Mouse (Mus musculus): ENCODE data around the gene Pnpla7. TPM values are rescaled to one million over a fixed set of nuclear protein-coding genes. Genes with fewer than 3 reads are reported as not detected.

Gene Pnpla7
- polyA plus RNA-seq, 1 experiment, result 8.8 TPM

DNA sequence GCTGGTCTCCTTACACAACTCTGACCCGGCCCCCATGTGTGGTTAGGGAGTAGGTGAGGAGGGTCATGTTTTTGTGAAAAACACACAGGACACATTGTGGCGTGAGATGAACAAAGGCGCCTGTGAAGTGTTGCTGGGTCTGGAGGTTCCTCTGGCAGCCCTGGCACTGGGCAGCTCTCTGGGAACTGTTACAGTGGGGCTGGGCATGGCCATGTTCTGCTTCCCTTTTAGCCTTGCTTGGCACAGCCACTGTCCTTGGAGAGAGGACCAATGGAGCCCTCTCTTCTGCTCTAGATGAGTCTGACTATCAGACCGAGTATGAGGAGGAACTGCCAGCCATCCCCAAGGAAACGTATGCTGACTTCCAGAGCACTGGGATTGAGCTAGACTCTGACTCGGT, 77.3 kb downstream of the Pnpla7 start:
- H3K36me3 ChIP-seq (ENCODE audit: control insufficient read depth, insufficient read depth), result no peaks in the 10 kb centered on the region
- TF ChIP-seq E2F4 (IDR thresholded peaks at IDR 0.05; ENCODE audit: insufficient read depth), result no peak
- no peak for TF ChIP-seq TCF12 (IDR thresholded peaks at IDR 0.05; ENCODE audit: insufficient read depth, poor library complexity, severe bottlenecking)
- TF ChIP-seq CEBPB (IDR thresholded peaks at IDR 0.05; ENCODE audit: insufficient read depth, poor library complexity, severe bottlenecking), result no peak
- no peak for TF ChIP-seq MAX (IDR thresholded peaks at IDR 0.05; ENCODE audit: low read depth)
- TF ChIP-seq SRF (IDR thresholded peaks at IDR 0.05; ENCODE audit: control insufficient read depth, insufficient read length, low read depth), result no peak
- no peak for TF ChIP-seq POLR2AphosphoS2 (IDR thresholded peaks at IDR 0.05; ENCODE audit: insufficient read length, low read depth)
- TF ChIP-seq REST (IDR thresholded peaks at IDR 0.05; ENCODE audit: insufficient read depth, insufficient read length), result no peak
- TF ChIP-seq MYOG (IDR thresholded peaks at IDR 0.05; ENCODE audit: control insufficient read depth in 1 of 3, insufficient read depth in 1 of 3, insufficient read length in 2 of 3, low read depth in 2 of 3), result no peak
- no peak overlapping the region for H3K4me2 ChIP-seq (ENCODE audit: low read depth)

GRCm38 (mm10) chr2:25054221-25055067, 78.6 kb downstream of the Pnpla7 start, which contains the start of gene Nsmf:
Gene Nsmf (plus strand): TSS chr2:25054355.
- H3K4me2 ChIP-seq (ENCODE audit: low read depth), result peak within 1 kb of the TSS; percentile 94
- H3K36me3 ChIP-seq (ENCODE audit: control insufficient read depth, insufficient read depth), result no peaks in the 10 kb centered on the region
- H3ac ChIP-seq (ENCODE audit: control insufficient read depth, insufficient read length), result peak within 1 kb of the TSS; percentile 30
- H3K4me3 ChIP-seq, result peak within 1 kb of the TSS; percentile 70
- H3K79me2 ChIP-seq (ENCODE audit: control insufficient read depth, insufficient read depth), result peaks cover 6% of the 10 kb centered on the region
- no peaks in the 10 kb centered on the region for H3K27me3 ChIP-seq (ENCODE audit: control insufficient read depth, insufficient read depth, insufficient read length)
- TF ChIP-seq TCF3 (IDR thresholded peaks at IDR 0.05; ENCODE audit: insufficient read length, low read depth) (no peak), CEBPB (IDR thresholded peaks at IDR 0.05; ENCODE audit: insufficient read depth, poor library complexity, severe bottlenecking) (no peak), REST (IDR thresholded peaks at IDR 0.05; ENCODE audit: insufficient read depth, insufficient read length) (no peak), MYOG (IDR thresholded peaks at IDR 0.05; ENCODE audit: control insufficient read depth in 1 of 3, insufficient read depth in 1 of 3, insufficient read length in 2 of 3, low read depth in 2 of 3) (peak in 1 of 3 experiments; percentile 17), TCF12 (IDR thresholded peaks at IDR 0.05; ENCODE audit: insufficient read depth, poor library complexity, severe bottlenecking) (no peak), E2F4 (IDR thresholded peaks at IDR 0.05; ENCODE audit: insufficient read depth) (no peak), MAX (IDR thresholded peaks at IDR 0.05; ENCODE audit: low read depth) (no peak), POLR2A (IDR thresholded peaks at IDR 0.05; ENCODE audit: insufficient read length, low read depth) (peak; percentile 98), POLR2AphosphoS2 (IDR thresholded peaks at IDR 0.05; ENCODE audit: insufficient read length, low read depth) (peak; percentile 93), USF1 (IDR thresholded peaks at IDR 0.05; ENCODE audit: low read depth) (no peak), MYOD1 (IDR thresholded peaks at IDR 0.05; ENCODE audit: control insufficient read depth in 1 of 3, insufficient read length in 2 of 3, low read depth in 2 of 3) (peak in 1 of 3 experiments; percentile 10), SRF (IDR thresholded peaks at IDR 0.05; ENCODE audit: control insufficient read depth, insufficient read length, low read depth) (no peak)

More for the DNA sequence above, 77.3 kb downstream of the Pnpla7 start:
- peaks cover 6% of the 10 kb centered on the region for H3K79me2 ChIP-seq (ENCODE audit: control insufficient read depth, insufficient read depth)
- H3K4me3 ChIP-seq, result no peak overlapping the region
- H3K27me3 ChIP-seq (ENCODE audit: control insufficient read depth, insufficient read depth, insufficient read length), result no peaks in the 10 kb centered on the region
- H3ac ChIP-seq (ENCODE audit: control insufficient read depth, insufficient read length), result no peak overlapping the region

DNA sequence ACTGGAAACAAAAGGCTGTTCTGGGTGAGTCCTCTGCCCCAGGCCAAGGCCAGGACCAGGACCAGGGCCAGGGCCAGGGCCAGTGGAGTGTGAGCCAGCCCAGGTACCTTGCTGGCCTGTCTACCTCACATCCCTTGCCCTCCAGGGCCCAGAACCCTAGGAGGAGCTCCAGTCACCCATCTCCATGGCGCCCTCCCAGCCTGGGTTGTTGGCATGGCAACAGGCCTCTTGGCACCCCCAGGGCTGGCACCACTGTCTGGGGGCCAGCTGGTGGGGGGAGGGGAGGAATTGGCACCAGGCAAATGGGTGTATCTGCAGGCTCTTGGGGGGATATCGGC, 79.2 kb downstream of the Pnpla7 start:
- peak overlapping the region; percentile 94 for H3K4me2 ChIP-seq (ENCODE audit: low read depth)
- H3K27me3 ChIP-seq (ENCODE audit: control insufficient read depth, insufficient read depth, insufficient read length), result no peaks in the 10 kb centered on the region
- no peaks in the 10 kb centered on the region for H3K36me3 ChIP-seq (ENCODE audit: control insufficient read depth, insufficient read depth)
- H3K79me2 ChIP-seq (ENCODE audit: control insufficient read depth, insufficient read depth), result peaks cover 6% of the 10 kb centered on the region
- peak overlapping the region; percentile 30 for H3ac ChIP-seq (ENCODE audit: control insufficient read depth, insufficient read length)
- TF ChIP-seq POLR2AphosphoS2 (IDR thresholded peaks at IDR 0.05; ENCODE audit: insufficient read length, low read depth), result no peak
- no peak for TF ChIP-seq SRF (IDR thresholded peaks at IDR 0.05; ENCODE audit: control insufficient read depth, insufficient read length, low read depth)
- no peak for TF ChIP-seq TCF3 (IDR thresholded peaks at IDR 0.05; ENCODE audit: insufficient read length, low read depth)
- TF ChIP-seq CEBPB (IDR thresholded peaks at IDR 0.05; ENCODE audit: insufficient read depth, poor library complexity, severe bottlenecking), result no peak
- no peak for TF ChIP-seq POLR2A (IDR thresholded peaks at IDR 0.05; ENCODE audit: insufficient read length, low read depth)
- TF ChIP-seq MAX (IDR thresholded peaks at IDR 0.05; ENCODE audit: low read depth), result no peak
- no peak for TF ChIP-seq MYOD1 (IDR thresholded peaks at IDR 0.05; ENCODE audit: control insufficient read depth in 1 of 3, insufficient read length in 2 of 3, low read depth in 2 of 3)
- H3K4me3 ChIP-seq, result peak overlapping the region; percentile 70

GRCm38 (mm10) chr2:25055409-25056155, 79.7 kb downstream of the Pnpla7 start:
- peak overlapping the region; percentile 94 for H3K4me2 ChIP-seq (ENCODE audit: low read depth)
- peaks cover 6% of the 10 kb centered on the region for H3K79me2 ChIP-seq (ENCODE audit: control insufficient read depth, insufficient read depth)
- H3ac ChIP-seq (ENCODE audit: control insufficient read depth, insufficient read length), result no peak overlapping the region
- H3K27me3 ChIP-seq (ENCODE audit: control insufficient read depth, insufficient read depth, insufficient read length), result no peaks in the 10 kb centered on the region
- no peaks in the 10 kb centered on the region for H3K36me3 ChIP-seq (ENCODE audit: control insufficient read depth, insufficient read depth)
- H3K4me3 ChIP-seq, result peak overlapping the region; percentile 70
- TF ChIP-seq POLR2A (IDR thresholded peaks at IDR 0.05; ENCODE audit: insufficient read length, low read depth), result no peak
- TF ChIP-seq MAX (IDR thresholded peaks at IDR 0.05; ENCODE audit: low read depth), result no peak
- no peak for TF ChIP-seq CEBPB (IDR thresholded peaks at IDR 0.05; ENCODE audit: insufficient read depth, poor library complexity, severe bottlenecking)
- no peak for TF ChIP-seq POLR2AphosphoS2 (IDR thresholded peaks at IDR 0.05; ENCODE audit: insufficient read length, low read depth)
- no peak for TF ChIP-seq E2F4 (IDR thresholded peaks at IDR 0.05; ENCODE audit: insufficient read depth)
- TF ChIP-seq REST (IDR thresholded peaks at IDR 0.05; ENCODE audit: insufficient read depth, insufficient read length), result no peak

Measured in myocyte (in vitro differentiated cells).